Mouse (Mus musculus): ENCODE measurements at regions not wholly inside any gene's neighbourhood (a gene's known extent, or its start where the extent isn't known, plus 50 kb on each side); places are given as distances from the start of the nearest gene placed in this dataset.

DNA sequence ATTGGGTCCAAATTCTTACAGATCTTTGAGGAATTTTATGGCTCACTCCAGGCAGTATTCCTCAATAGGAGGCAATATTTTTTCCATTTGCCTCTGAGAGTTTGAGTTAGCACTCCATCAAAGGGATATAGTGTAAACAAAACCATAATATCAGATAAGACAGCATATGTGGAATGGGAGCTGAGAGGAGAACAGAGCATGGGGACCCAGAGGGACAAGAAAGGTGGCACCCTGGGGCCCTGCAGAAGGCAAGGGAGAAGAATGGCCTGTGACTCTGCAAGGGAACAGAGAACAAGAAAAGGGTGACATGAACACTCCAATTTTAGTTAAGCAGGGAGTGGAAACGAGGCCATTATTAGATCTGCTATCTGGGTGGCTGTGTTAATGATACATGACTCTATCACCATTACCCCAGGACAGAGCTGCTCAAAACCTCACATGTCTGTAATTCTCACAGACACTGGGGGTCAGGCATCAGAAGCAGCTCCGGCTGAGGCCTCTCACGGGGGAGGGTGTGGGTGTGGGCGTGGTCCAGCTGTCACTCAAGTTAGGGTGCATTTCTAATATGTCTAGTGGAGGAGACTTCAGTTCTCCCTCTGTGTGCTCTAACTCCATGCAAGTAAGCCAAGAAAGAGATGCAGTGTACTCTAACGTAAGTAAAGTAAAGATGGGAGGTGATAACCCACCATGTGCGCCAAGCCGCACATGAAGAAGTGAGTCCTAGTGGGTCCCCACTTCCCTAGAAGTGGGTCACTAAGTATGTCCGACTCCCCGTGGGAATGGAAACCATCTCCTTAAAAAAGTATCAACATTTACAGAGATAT lies 88.4 kb downstream of the Cd24a start:
- TF ChIP-seq POLR2A (IDR thresholded peaks at IDR 0.05; ENCODE audit: insufficient read depth, low read depth, low read length) = no peak
- TF ChIP-seq CTCF (IDR thresholded peaks at IDR 0.05; ENCODE audit: insufficient read depth, low read depth, low read length) = no peak
